Mouse (Mus musculus): ENCODE measurements around the gene Pip4k2a.

The Pip4k2a gene

DNA sequence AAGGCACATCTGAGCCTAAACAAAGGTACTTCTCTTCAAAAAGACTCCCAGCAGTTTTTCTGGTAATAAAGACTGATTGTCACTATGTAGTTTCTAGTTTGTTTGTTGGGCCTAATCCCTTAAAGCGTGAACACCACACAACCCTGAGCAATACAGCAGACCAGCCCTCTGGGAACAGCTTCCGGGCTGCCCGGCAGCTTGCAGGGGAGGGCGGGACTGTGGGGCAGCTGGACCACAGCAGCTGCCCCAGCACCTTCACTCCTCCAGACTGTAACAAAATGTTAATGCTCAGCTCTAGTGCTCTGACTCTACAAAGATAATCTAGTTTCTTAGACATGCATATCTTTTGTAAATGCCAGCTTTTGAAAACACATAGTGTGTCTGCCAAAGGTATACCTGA, 42.9 kb downstream of the Pip4k2a start:
- DNase-seq: no peak

DNA sequence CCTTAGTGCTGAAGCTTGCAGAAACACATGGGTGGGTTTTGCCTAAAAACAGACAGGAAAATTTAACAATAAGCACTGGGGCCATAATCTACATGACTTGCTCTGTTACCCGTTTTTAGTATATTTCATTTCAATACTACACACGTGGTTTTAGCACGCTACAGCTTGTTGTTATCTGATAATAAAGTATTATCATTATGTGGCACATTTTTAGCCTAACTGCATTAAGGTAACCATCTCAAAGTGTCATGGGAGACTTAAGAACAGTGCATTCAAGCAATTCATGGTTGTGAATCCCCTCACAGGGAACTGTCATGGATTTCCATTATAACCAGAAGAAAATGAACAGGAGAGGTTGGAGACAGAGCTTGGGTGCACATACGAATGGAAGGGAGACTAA, 43.5 kb downstream of the Pip4k2a start:
- DNase-seq: no peak

DNA sequence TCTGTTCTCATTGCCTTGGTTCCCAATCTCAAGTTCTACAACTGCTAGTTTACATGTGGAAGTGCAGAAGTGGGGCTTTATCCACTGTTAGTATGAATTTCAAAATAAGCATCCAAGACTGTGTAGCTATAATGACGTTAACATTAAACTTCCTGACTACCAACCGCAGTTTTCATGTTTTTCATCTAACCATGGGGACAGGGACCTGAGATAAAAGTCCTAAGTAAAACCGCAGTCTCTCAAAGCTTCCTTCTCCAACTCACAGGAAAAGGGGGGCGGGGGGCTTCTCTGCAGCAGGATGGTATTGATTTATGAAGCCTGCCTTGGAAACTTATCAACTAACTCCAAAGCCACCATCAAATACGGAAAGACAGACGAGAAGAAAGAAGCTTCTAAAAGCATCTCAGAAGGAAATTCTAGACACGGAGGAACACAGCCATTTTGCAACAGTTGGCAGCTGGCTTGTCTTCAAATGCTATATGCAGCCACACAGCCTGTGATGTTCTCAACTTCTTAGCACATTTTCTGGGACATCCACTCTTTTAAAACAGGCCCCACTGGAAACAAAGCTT, 45.7 kb downstream of the Pip4k2a start:
- DNase-seq: no peak

DNA sequence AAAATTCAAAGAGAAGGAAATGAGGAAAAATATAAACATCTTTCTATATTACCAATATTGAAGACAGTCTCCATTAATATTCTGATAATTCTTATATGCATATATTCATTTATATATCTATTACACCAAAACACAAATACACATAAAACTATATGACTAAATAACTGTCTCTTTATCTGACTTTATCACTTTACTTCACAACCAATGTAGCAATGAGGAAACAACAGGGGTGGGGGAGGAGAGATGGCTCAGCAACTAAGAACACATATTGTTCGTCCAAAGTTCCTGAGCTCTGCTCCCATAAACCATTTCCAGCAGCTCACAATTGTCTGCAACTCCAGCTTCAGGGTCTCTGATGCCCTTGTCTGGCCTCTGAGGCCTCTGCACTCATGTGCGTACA, 47.2 kb downstream of the Pip4k2a start:
- no peak for DNase-seq

DNA sequence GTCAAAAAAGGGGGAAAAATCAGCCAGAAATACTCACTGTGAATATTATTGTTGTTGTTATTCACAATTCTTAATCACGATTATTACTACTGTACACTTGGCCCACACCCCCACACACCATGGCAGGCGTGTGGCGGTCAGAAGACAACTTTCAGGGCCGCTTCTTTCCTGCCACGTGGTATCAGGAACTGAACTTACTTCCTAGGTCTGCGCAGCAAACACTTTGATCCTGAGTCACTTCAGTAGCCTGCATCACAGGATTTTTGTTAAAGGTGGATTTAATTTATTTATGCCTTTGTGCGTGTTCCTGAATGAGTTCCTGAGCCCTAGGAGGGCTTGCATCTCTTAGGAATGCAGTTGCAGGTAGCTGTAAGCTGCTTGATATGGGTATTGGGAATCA, 49.2 kb downstream of the Pip4k2a start:
- DNase-seq: no peak

DNA sequence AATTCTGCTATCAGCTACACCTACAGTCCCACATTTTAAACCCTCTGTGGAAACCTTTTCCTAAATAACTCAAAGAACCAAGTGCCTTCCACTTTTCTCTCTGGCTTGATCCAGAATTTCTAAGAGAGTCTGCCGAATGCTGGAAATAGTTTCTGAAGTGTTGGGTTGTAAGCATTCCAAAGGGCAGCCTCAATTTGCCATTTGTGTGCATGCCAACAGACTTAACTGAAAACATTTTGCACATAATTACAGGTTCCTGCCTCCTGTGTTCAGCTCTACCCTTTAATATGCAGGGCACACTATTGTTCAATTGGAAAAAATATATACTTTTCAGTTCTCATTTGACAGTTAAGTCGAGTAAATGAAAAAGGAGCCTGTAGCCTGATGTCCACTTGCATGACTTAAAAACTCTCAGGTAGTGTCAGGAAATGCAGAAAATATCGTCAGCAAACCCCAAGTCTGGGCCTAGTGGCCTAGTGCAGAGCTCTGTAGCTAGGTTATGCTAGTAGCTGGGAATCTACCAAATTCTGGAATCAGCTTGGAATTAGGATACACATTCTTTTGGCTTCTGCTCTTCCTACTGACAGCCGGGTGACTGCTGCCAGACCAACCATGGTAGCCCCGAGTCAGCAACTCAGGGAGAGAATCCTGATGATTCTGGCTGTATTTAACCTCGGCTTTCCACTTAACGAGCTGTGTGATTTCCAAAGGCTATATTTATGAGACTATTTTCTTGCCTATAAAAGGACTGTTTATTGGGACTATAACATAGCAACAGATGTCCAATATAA, 50.1 kb downstream of the Pip4k2a start:
- peak; percentile 59 to 63 for DNase-seq

DNA sequence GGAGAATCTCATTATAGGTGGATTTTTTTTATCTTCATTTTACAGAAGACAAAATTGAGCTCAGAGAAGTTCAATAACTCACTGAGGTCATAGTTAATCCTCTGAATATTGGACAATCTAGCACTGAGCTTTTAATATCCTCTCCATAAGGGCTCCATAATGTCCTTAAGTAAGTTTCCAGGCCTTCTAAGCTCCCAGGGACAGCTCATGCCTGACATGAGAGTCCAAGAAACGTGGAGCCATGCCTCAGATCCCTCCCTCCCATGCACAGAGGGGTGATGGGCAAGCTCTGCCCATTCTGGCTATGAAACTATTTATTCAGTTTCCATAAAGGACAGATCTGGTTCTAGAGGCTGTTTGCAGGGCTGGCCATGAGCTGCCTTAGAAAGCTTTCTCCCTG, 52.5 kb downstream of the Pip4k2a start:
- DNase-seq: no peak

DNA sequence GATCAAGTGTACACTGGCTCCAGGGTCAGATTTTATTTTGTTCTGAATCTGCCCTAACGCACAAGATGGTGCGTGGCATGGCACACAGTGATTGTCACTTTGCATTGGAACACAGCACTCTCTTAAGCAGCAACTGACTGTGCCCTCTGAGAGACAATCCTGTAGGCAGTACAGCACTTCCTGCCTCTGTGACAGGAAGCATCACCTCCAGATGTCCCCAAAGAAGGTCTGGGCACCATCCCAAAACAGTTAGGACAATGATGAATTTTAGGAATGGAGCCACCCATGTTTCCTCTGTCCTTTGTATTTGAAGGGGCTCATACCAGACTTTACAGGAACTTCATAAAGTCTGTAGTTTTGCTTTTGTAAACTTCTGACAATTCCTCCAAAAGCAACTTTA, 54.0 kb downstream of the Pip4k2a start:
- DNase-seq: peak in 1 of 2 experiments; percentile 29

DNA sequence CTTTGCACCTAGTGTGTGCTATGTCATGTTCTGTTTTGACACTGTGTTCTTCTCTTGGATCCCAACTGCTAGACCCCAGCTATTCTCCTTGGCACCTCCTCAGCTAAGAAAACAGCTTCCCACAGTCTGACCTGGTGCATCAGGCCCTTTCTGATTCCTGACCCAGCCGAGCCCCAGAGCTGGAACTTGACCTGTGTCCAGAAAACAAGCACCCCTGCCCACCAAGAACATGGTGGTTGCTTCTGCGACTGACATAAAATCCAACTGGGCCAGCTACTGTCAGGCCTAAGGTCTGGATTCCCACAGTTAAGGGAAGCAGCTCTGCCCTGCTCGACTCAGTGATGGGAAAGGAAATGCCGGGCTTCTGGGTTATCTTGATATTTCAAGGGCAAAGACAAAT, 54.6 kb downstream of the Pip4k2a start:
- no peak for DNase-seq

DNA sequence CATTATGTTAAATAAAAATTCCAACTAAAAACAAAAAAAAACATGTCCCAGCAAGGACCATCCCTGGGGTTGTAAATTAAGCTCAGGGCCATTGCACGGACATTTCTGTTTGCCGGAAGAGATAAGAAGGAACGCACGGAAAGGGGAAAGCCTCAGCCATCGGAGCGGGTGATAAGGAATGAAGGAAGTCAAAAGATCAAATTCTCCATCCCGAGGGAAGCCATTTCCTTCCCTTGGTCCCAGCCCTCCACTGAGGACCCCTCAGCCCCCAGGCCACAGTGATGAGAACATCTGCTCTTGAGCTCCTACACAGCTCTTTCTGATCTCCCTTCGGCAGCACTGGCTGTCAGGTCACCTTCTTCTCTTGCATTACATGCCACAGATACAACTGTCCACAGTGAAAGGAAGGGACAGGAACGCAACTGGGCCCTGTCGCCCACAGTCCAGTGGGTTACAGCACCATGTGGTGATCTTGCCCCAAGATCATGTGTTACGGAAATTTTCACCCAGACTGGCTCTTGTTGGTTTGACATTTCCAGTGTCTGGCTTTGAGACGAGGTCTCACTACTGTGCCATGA, 57.1 kb downstream of the Pip4k2a start:
- DNase-seq: no peak

DNA sequence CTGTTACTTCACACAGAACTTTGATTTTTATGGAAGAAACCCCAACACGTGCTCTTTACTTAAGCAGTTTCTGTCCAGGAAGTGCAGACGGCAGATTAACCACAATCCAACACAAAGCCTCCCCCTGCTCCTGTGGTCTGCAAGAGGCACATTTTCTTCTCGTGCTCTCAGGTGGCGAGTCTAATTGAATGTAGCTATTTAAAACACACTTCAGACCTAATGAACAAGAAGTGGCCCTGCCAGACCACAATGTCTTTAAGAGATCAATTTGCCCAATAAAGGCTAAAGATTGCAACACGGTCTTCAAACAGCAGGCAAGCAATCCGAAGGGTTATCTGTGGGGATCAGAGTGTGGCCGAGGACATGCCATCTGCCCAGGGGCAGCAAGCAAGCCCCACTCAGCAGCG, 59.0 kb downstream of the Pip4k2a start:
- no peak for DNase-seq

DNA sequence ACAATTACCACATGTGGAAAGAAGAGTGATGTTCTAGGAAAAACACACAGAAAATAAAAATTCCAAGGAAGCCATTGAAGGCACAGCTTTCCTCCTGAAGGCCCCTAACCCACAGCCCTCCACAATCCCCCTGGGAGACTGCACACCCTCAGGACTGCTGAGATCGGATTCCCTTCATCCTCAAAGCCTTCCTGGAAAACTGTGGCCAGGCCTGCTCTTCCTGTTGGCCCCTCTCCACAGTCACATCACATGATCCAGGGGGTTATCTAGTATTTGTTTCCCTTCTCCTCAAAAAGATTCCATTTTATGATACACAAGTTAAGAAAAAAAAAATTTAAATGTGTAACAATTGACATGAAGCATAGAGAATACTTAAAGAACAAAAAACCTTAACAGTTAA, 59.7 kb downstream of the Pip4k2a start:
- no peak for DNase-seq

DNA sequence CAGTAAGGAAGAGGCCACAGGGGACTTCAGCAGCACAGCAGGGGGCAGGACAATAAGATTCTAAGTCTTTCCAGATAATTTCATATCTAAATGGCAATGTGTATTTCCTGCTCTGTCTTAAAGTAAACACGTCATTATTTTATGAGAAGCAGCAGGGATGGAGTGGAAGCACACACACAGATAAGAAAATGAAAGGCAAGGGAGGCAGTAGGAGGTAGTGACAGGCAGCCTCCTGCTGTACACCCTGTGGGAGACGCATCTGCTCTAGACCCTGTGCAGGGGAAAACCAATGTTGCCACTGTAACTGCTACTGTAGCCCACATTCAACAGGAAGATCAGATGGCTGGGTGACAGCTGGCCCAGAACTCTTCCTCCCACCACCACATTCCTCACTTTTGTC, 60.3 kb downstream of the Pip4k2a start:
- no peak for DNase-seq

DNA sequence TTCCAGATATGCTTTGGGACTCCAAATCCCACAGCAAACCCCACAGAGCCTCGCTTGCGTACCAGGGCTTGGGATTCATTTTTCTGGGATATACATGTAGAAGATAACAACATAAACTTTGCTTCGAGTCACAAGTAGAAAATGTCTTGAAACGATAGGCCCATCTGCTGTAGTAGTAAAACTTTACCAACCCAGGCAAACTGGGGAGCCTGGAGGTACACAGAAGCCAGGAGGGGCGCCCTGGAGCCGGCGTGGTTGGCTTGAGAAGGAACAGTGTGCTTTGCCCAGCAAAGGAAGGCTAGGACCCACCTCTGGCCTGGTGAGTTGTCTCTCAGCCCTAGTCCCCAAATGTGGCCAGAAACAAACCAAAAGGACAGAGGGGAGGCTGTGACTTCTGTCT, 61.5 kb downstream of the Pip4k2a start:
- DNase-seq: no peak

DNA sequence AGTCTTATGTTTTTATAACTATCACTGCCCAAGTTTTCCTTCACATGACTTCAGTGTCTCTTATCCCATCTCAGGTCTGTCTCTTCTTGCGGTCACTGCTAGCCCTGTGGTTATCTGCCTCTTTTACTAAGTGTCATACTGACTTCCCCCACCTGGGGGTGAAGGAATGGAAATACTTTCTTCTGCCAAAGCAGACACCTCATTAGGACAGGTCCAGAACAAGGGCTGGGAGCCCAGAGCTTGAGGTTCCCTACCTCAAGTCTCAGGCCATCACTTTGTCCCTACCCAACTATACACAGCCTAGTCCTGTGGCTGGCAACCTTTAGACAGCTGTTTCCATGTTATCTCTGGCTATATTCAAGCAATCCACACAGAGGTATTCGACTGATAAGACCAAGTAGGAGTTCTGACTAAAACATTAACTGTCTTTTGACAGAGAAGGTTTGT, 62.3 kb downstream of the Pip4k2a start:
- DNase-seq: no peak

DNA sequence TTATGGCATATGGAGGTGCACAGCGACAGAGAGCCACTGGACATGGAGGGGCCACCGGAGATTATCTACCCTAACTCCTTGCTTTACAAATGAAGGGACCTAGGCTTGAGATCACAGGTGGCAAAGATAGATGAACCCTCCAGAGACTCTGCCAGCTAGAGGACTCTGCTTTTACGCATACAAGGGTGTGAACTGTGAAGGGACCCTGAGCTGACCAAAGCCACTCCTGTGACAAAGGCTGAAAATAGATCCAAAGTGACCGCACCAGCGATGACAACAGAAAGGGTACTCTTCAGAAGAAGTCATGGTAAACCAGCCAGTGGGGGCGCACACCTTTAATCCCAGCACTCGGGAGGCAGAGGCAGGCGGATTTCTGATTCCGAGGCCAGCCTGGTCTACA, 63.8 kb downstream of the Pip4k2a start:
- DNase-seq: no peak

DNA sequence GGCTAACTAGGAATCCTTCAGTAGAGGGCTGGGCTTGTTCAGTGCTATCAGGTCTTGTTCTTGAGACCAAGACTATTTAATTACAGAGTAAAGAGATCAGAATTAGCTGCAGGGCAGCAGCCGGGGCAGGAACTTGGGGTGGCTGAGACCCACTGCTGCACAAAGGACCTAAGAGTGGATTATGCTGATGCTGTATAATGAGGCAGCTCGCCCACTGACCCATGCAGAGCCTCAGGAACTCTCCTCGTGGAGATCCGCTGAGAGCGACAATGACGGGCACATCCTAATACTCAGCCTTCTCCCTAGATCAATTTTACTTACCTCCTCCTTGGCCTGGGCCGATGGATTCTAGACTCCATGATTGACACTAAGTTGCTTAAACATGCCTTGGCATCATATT, 64.5 kb downstream of the Pip4k2a start:
- DNase-seq: no peak

DNA sequence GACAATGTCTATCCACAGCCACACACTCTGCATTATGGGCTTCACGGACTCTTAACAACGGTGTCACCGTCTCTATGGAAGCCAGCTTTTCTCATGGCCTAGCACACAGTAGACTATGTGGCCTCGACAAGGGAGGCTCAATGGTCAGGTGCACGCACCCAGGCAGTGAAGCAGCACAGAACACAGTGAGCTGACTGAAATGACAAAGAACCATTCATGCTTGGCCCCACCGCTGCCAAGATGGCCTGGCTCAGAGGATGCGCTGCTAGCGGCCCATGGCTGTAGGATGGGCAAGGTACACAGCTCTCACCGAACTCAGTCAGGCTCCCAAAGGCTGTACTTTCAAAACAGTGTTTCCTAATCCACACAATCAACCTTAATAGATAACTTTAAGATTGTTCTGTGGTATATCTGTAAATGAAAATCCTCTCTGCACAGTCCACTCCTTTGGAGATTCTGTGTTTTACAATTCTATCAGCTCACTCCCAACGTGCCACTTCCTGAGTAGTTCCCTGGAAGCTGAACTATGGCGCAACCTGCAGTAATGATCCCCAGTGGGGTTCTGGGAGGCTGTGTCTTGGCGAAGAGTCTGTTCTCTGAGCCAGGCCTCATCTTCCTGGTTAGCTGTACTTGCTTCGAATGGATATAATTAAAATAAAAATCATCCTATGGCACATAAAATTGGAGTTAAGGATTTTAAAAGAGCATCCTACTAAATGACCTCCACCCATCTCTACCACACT, 67.4 kb downstream of the Pip4k2a start:
- no peak for DNase-seq

DNA sequence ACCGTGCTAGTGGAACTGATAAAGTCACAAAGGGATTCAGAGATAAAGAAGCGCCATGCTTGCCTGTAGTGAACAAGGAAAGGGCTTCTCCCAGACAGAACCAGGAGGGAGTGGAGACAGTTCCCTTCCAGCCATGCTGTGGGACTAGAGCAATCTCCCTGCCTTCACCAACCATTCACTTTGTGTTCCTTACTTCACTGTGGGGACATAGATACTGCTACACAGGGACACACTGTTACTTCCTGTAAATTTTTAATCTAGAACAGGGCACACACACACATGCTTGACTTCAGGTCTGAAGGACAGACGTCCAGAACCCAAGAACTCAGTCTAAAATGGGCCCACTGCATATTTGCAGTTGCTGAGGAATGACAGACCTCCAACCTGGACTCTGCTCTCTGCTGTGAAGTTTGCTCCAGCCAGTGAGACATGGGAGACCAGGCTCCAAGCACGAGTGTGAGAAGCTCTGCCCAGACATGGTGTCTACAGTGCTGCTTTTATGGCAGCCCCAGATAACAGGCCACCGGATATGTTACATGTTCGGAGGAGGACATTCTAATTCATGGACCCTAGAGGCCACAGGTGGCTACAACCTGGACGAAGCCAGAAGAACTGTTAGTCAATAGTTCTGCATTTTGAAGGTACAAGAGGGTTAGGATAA, 69.2 kb downstream of the Pip4k2a start:
- no peak for DNase-seq

DNA sequence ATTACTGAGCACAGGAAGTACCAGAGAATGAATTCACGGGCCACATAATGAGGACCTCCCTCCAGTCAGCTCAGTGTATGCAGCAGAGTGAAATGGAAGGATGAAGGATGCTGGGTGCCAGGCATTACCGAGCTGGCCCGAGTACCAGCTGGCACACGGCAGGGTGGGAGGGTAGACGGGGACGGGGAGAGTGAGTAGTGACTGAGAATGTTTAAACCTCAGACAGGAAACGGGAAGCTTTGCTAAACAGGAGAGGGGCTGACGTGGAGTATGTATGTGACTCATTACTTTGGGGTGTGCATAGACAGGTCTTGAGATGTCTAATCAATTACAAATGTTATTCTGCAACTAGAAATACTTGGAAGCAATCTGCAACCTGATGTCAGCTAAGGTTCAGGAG, 69.7 kb downstream of the Pip4k2a start:
- DNase-seq: peak; percentile 71 to 78

DNA sequence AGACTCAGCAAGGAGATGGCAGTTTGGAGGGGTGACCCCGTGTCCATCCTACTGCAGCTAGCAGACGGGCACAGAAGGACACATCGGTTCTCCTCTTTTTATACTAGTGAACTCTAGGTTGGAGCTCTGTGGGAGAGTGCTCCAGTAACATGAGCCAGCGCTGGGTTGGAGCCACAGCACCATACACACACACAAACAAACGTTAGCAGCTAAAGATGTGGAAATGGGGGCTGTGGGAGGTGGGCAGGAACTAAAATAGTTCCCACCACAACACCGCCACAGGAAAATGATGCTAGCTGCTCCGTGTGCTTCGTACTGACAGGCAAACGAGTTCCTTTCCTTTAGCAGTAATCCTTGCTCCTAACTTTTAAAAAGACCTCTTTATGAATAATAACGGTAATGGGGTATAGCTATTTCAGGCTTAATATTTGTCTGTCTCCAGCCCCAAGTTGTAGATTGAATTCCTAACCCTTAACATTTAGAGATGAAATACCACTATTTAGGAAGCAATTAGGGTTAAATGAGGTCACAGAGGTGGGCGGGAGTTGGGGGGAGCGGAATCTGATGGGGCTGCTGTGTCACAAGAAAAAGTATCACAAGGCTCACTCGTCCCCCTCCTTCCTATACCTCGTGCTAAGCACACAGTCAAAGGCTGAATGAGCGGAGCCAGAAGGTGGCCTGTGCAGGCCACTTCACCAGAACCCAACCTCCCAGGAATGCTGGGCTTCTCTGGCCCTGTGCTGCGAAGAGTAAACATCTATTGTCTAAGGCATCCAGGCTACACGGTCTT, 73.9 kb downstream of the Pip4k2a start:
- no peak for DNase-seq

DNA sequence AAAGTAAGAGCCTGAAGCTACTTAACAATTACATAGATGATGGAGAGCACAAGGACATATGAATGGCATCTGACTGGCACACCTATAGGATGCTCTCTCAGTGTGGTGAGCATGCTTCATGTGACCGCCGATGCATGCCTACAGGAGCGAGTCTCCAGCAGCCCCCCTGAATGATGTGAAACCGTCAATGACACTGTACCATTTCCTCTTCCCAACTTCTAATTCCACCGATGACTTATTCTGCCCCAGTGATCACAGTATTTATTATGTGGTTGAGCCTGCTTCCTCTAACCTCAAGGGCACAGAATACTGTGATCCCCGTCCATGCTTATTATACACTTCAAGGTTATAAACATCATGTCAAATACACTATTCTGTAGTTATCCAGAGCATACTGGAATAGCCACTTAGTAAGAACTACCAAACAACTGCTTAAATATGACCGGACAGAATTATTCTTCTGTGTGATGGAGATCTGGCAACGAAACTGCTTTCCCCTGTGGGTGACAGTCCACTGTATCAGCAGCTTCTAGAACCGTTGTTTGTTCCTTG, 74.8 kb downstream of the Pip4k2a start:
- DNase-seq: no peak

Data from cerebellum, postnatal 10 days (tissue).